Mouse (Mus musculus) heart, embryonic 13.5 days (tissue): ENCODE measurements around the gene Sprr1b. TPM values are rescaled to one million over a fixed set of nuclear protein-coding genes. Genes with fewer than 3 reads are reported as not detected.

Experiments used
- ATAC-seq: fragments of 200-750 bp; cut with Nextera tagmentation; 2 replicates; pipeline ENCODE4 v1.8.0; 2017; ENCODE audit warnings: moderate TSS enrichment; ENCODE audit not compliant: insufficient number of reproducible peaks, low FRiP score, low TSS enrichment; ENCODE audit errors: extremely low read depth
- H3K27ac ChIP-seq: fragments of 300-500 bp; sonication (generic); replicated peaks from 2 replicates; pipeline ENCODE4 v1.5.1; 2015; ENCODE audit warnings: moderate library complexity, mild to moderate bottlenecking, inconsistent platforms
- H3K27me3 ChIP-seq: fragments of 300-500 bp; sonication (generic); replicated peaks from 2 replicates; pipeline ENCODE4 v1.6.1; 2015; ENCODE audit warnings: mild to moderate bottlenecking, inconsistent platforms
- H3K36me3 ChIP-seq: fragments of 300-500 bp; sonication (generic); 2 replicates; pipeline ENCODE4 v1.6.1; 2015; ENCODE audit warnings: mild to moderate bottlenecking, inconsistent platforms
- H3K4me1 ChIP-seq: fragments of 300-500 bp; sonication (generic); 2 replicates; pipeline ENCODE4 v1.6.1; 2015; ENCODE audit warnings: inconsistent platforms
- H3K4me2 ChIP-seq: fragments of 300-500 bp; sonication (generic); 2 replicates; pipeline ENCODE4 v1.6.1; 2015; ENCODE audit warnings: inconsistent platforms, mild to moderate bottlenecking, moderate library complexity
- H3K4me3 ChIP-seq: fragments of 300-500 bp; sonication (generic); 2 replicates; pipeline ENCODE4 v1.5.1; 2015; ENCODE audit warnings: moderate library complexity, mild to moderate bottlenecking, inconsistent platforms
- H3K9ac ChIP-seq: fragments of 300-500 bp; sonication (generic); 2 replicates; pipeline ENCODE4 v1.6.1; 2015; ENCODE audit warnings: inconsistent platforms, mild to moderate bottlenecking, moderate library complexity
- H3K9me3 ChIP-seq: fragments of 300-500 bp; sonication (generic); 2 replicates; pipeline ENCODE4 v1.6.1; 2016; ENCODE audit warnings: inconsistent platforms
- WGBS: fragments of 180-500 bp; shearing (Covaris S2); methylation state at CpG from one replicate; pipeline ENCODE4 v1.1.7; 2015; ENCODE audit warnings: mixed read lengths; 5-methylcytosine and 5-hydroxymethylcytosine counted together
- polyA plus RNA-seq: library from polyadenylated mRNA; unstranded; fragments of >200 nt; fragmentation: Nextera tagmentation; extraction: Ambion mirVana; gene quantifications from 2 replicates; pipeline ENCODE4 v1.2.1, GENCODE M21; 2015

Gene Sprr1b
- polyA plus RNA-seq, 1 experiment from 2014 or later, result not detected

GRCm38 (mm10) chr3:92417782-92418181 lies 20.8 kb downstream of the Sprr1b start, which contains the start of gene Sprr2j-ps:
TSS of gene Sprr2j-ps (plus strand) at chr3:92418082.
- H3K4me3 ChIP-seq, result no peak within 1 kb of the TSS
- ATAC-seq, result no peak
- H3K4me2 ChIP-seq, result no peak within 1 kb of the TSS
- no peaks in the 10 kb centered on the region for H3K9me3 ChIP-seq
- H3K36me3 ChIP-seq, result no peaks in the 10 kb centered on the region
- H3K4me1 ChIP-seq, result no peaks in the 10 kb centered on the region
- no peak within 1 kb of the TSS for H3K9ac ChIP-seq
- H3K27ac ChIP-seq, result no peak within 1 kb of the TSS
- no peaks in the 10 kb centered on the region for H3K27me3 ChIP-seq
- WGBS, result 82% methylated on average over 2 of the region's 2 CpGs

GRCm38 (mm10) chr3:92407691-92408090 lies 30.9 kb downstream of the Sprr1b start, which contains the start of gene Sprr2i:
TSS of gene Sprr2i (plus strand) at chr3:92407991.
- WGBS, result 75% methylated on average over 2 of the region's 2 CpGs
- no peak for ATAC-seq

GRCm38 (mm10) chr3:92394301-92394700 lies 44.3 kb downstream of the Sprr1b start:
- no peak for ATAC-seq
- Histone ChIP-seq H3K9ac (no peak overlapping the region), H3K27me3 (no peaks in the 10 kb centered on the region), H3K27ac (no peak overlapping the region), H3K4me3 (no peak overlapping the region), H3K9me3 (no peaks in the 10 kb centered on the region), H3K4me2 (no peak overlapping the region), H3K4me1 (no peaks in the 10 kb centered on the region), H3K36me3 (no peaks in the 10 kb centered on the region)
- WGBS, result 49% methylated on average over 1 of the region's 1 CpGs

More at GRCm38 (mm10) chr3:92407691-92408090, 30.9 kb downstream of the Sprr1b start, which contains the start of gene Sprr2i:
- Histone ChIP-seq H3K27ac (no peak within 1 kb of the TSS), H3K27me3 (no peaks in the 10 kb centered on the region), H3K4me2 (no peak within 1 kb of the TSS), H3K4me3 (no peak within 1 kb of the TSS), H3K36me3 (no peaks in the 10 kb centered on the region), H3K9ac (no peak within 1 kb of the TSS), H3K4me1 (no peaks in the 10 kb centered on the region), H3K9me3 (no peaks in the 10 kb centered on the region)

Other genes starting within 250 kb of the Sprr1b start
- gene Sprr2a1, start 223.0 kb downstream of the Sprr1b start, polyA plus RNA-seq, result not detected in 2 replicates
- 1.6 and 2.0 TPM in 2 replicates for gene Sprr2a2, start 222.9 kb downstream of the Sprr1b start, polyA plus RNA-seq
- gene Sprr2a3, start 153.4 kb downstream of the Sprr1b start, polyA plus RNA-seq, result not detected in 2 replicates
- not detected in 2 replicates for gene Sprr2b, start 122.2 kb downstream of the Sprr1b start, polyA plus RNA-seq
- gene Sprr2d, start 99.6 kb downstream of the Sprr1b start, polyA plus RNA-seq, result not detected in 2 replicates
- gene Sprr2e, start 86.6 kb downstream of the Sprr1b start, polyA plus RNA-seq, result not detected in 2 replicates
- not detected in 2 replicates for gene Sprr2f, start 73.6 kb downstream of the Sprr1b start, polyA plus RNA-seq
- not detected in 2 replicates for gene Sprr2h, start 53.1 kb downstream of the Sprr1b start, polyA plus RNA-seq
- gene Sprr2i, start 30.8 kb downstream of the Sprr1b start, polyA plus RNA-seq, result not detected in 2 replicates
- not detected in 2 replicates for gene Sprr2j-ps, start 20.7 kb downstream of the Sprr1b start, polyA plus RNA-seq
- 6.5 and 6.8 TPM in 2 replicates for gene Gm9774, start 9.4 kb downstream of the Sprr1b start, polyA plus RNA-seq
- gene Sprr2k, start 6.2 kb downstream of the Sprr1b start, polyA plus RNA-seq, result not detected in 2 replicates
- not detected in 2 replicates for gene Sprr3, start 19.9 kb upstream of the Sprr1b start, polyA plus RNA-seq
- gene Sprr1a, start 47.1 kb upstream of the Sprr1b start, polyA plus RNA-seq, result 0.19 and 0.31 TPM in 2 replicates
- gene Sprr4, start 61.7 kb upstream of the Sprr1b start, polyA plus RNA-seq, result not detected in 2 replicates
- gene 2310046K23Rik, start 95.7 kb upstream of the Sprr1b start, polyA plus RNA-seq, result not detected in 2 replicates
- gene Ivl, start 134.9 kb upstream of the Sprr1b start, polyA plus RNA-seq, result not detected in 2 replicates
- gene Smcp, start 150.2 kb upstream of the Sprr1b start, polyA plus RNA-seq, result not detected in 2 replicates
- gene 2210017I01Rik, start 168.7 kb upstream of the Sprr1b start, polyA plus RNA-seq, result not detected in 2 replicates
- gene Lce6a, start 182.9 kb upstream of the Sprr1b start, polyA plus RNA-seq, result not detected in 2 replicates
- not detected in 2 replicates for gene Lce1a1, start 209.5 kb upstream of the Sprr1b start, polyA plus RNA-seq
- not detected in 2 replicates for gene Lce1b, start 218.1 kb upstream of the Sprr1b start, polyA plus RNA-seq
- gene Lce1a2, start 231.5 kb upstream of the Sprr1b start, polyA plus RNA-seq, result not detected in 2 replicates
- gene Lce1c, start 240.5 kb upstream of the Sprr1b start, polyA plus RNA-seq, result not detected in 2 replicates
- not detected in 2 replicates for gene Lce1d, start 248.4 kb upstream of the Sprr1b start, polyA plus RNA-seq